Mouse (Mus musculus) heart, adult 2 months (tissue): ENCODE data around the gene Ccdc9b.

Experiments used
- CTCF ChIP-seq: fragments of 200-600 bp; IDR thresholded peaks from 2 replicates; pipeline ENCODE4 v1.8.1; 2022; ENCODE audit warnings: antibody characterized with exemption, mild to moderate bottlenecking, moderate library complexity
- EP300 ChIP-seq: fragments of 200-500 bp; IDR thresholded peaks from 2 replicates; pipeline ENCODE4 v1.6.1; 2011; ENCODE audit warnings: low read depth, low read length, control low read depth; ENCODE audit not compliant: insufficient read depth
- POLR2A ChIP-seq: fragments of 200-500 bp; IDR thresholded peaks from 2 replicates; pipeline ENCODE4 v1.6.1; 2011; ENCODE audit warnings: mild to moderate bottlenecking, low read depth, low read length, control low read depth; ENCODE audit not compliant: insufficient read depth

DNA sequence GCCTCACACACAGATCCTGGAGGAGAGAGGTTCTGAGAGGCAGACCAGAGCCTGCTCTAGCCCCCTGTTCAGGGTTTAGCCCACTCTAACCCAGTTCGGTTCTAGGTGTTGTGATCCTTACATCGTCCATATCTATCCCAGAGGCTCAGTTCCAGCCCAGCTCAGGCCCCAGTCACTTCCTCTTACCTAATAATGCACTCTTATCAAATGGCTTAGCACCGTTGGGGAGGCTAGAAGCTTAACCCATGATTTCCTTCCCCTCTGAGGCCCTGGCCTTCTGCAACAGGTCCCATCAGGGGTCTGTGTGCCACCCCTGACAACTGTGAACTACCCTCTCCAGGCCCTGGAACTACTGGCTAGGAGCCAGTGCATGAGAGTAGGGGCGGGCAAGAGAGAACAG, 33.3 kb downstream of the Ccdc9b start:
- TF ChIP-seq EP300 (no peak), CTCF (no peak), POLR2A (no peak)
